Mouse (Mus musculus): Measurements from ENCODE around the gene Fance. TPM values are rescaled to one million over a fixed set of nuclear protein-coding genes. Genes with fewer than 3 reads are reported as not detected.

Fance gene
- 10 to 100 TPM; 21.5 to 26.1 TPM for total RNA-seq (2021)
- long read RNA-seq, experiment 1, partial matches to known transcripts = 1 of 26 reads
- long read RNA-seq, experiment 1, other reads (novel, unspliced or antisense) = 19 of 26 reads
- long read RNA-seq, experiment 2, partial matches to known transcripts = 2 of 17 reads
- long read RNA-seq, experiment 2, other reads (novel, unspliced or antisense) = 12 of 17 reads

GRCm38 (mm10) chr17:28313212-28313879 lies at the start of gene Fance:
Gene Fance (plus strand): TSS chr17:28313519.
- TF ChIP-seq CTCF (IDR thresholded peaks at IDR 0.05) = no peak; the same call in 1 of the 2 replicates
- DNase-seq (ENCODE audit: extremely low spot score in 1 of 2, low spot score in 2 of 2) = peak; percentile 85 to 93
- intact Hi-C loops (cut with DNase I) = no loop called here
- Histone ChIP-seq H3K4me3 (peak within 1 kb of the TSS; percentile 74), H3K27ac (peak within 1 kb of the TSS; percentile 62)

- no peak for DNase-seq (ENCODE audit: extremely low spot score in 1 of 2, low spot score in 2 of 2)
- no peak overlapping the region for H3K4me3 ChIP-seq
- intact Hi-C loops (cut with DNase I) = no loop called here
- no peak for TF ChIP-seq CTCF (IDR thresholded peaks at IDR 0.05)
- no peak overlapping the region for H3K27ac ChIP-seq
Observed at GRCm38 (mm10) chr17:28267251-28267650, 46.1 kb upstream of the Fance start.

- Histone ChIP-seq H3K4me3 (no peak overlapping the region), H3K27ac (no peak overlapping the region)
- intact Hi-C loops (cut with DNase I) = no loop called here
- no peak for DNase-seq (ENCODE audit: extremely low spot score in 1 of 2, low spot score in 2 of 2)
- TF ChIP-seq CTCF (IDR thresholded peaks at IDR 0.05) = no peak
Observed at GRCm38 (mm10) chr17:28270165-28270564, 43.2 kb upstream of the Fance start.

- H3K27ac ChIP-seq = no peak overlapping the region
- intact Hi-C loops (cut with DNase I) = no loop called here
- H3K4me3 ChIP-seq = no peak overlapping the region
- no peak for DNase-seq (ENCODE audit: extremely low spot score in 1 of 2, low spot score in 2 of 2)
- no peak for TF ChIP-seq CTCF (IDR thresholded peaks at IDR 0.05)
Observed at GRCm38 (mm10) chr17:28271537-28272266, 41.6 kb upstream of the Fance start.

GRCm38 (mm10) chr17:28272281-28272680 lies 41.0 kb upstream of the Fance start:
- no peak for DNase-seq (ENCODE audit: extremely low spot score in 1 of 2, low spot score in 2 of 2)
- Histone ChIP-seq H3K4me3 (no peak overlapping the region), H3K27ac (no peak overlapping the region)
- no peak for TF ChIP-seq CTCF (IDR thresholded peaks at IDR 0.05)
- intact Hi-C loops (cut with DNase I) = no loop called here

- intact Hi-C loops (cut with DNase I) = no loop called here
- no peak overlapping the region for H3K27ac ChIP-seq
- no peak overlapping the region for H3K4me3 ChIP-seq
- TF ChIP-seq CTCF (IDR thresholded peaks at IDR 0.05) = no peak
- DNase-seq (ENCODE audit: extremely low spot score in 1 of 2, low spot score in 2 of 2) = no peak
Observed at GRCm38 (mm10) chr17:28272837-28273236, 40.5 kb upstream of the Fance start.

GRCm38 (mm10) chr17:28274739-28275138 lies 38.6 kb upstream of the Fance start:
- no peak for DNase-seq (ENCODE audit: extremely low spot score in 1 of 2, low spot score in 2 of 2)
- Histone ChIP-seq H3K27ac (no peak overlapping the region), H3K4me3 (no peak overlapping the region)
- peak; percentile 51 for TF ChIP-seq CTCF (IDR thresholded peaks at IDR 0.05)
- intact Hi-C loops (cut with DNase I) = no loop called here

- no peak for DNase-seq (ENCODE audit: extremely low spot score in 1 of 2, low spot score in 2 of 2)
- intact Hi-C loops (cut with DNase I) = no loop called here
- TF ChIP-seq CTCF (IDR thresholded peaks at IDR 0.05) = no peak
- no peak overlapping the region for H3K4me3 ChIP-seq
- H3K27ac ChIP-seq = no peak overlapping the region
Observed at GRCm38 (mm10) chr17:28277226-28277625, 36.1 kb upstream of the Fance start.

GRCm38 (mm10) chr17:28277721-28278120 lies 35.6 kb upstream of the Fance start:
- H3K4me3 ChIP-seq = no peak overlapping the region
- no peak for TF ChIP-seq CTCF (IDR thresholded peaks at IDR 0.05)
- no peak for DNase-seq (ENCODE audit: extremely low spot score in 1 of 2, low spot score in 2 of 2)
- intact Hi-C loops (cut with DNase I) = no loop called here
- H3K27ac ChIP-seq = no peak overlapping the region

- Histone ChIP-seq H3K4me3 (no peak overlapping the region), H3K27ac (no peak overlapping the region)
- DNase-seq (ENCODE audit: extremely low spot score in 1 of 2, low spot score in 2 of 2) = no peak
- intact Hi-C loops (cut with DNase I) = no loop called here
- TF ChIP-seq CTCF (IDR thresholded peaks at IDR 0.05) = no peak
Observed at GRCm38 (mm10) chr17:28278156-28278555, 35.2 kb upstream of the Fance start.

GRCm38 (mm10) chr17:28279236-28279635 lies 34.1 kb upstream of the Fance start:
- no peak for DNase-seq (ENCODE audit: extremely low spot score in 1 of 2, low spot score in 2 of 2)
- intact Hi-C loops (cut with DNase I) = no loop called here
- Histone ChIP-seq H3K27ac (no peak overlapping the region), H3K4me3 (no peak overlapping the region)
- TF ChIP-seq CTCF (IDR thresholded peaks at IDR 0.05) = no peak

- intact Hi-C loops (cut with DNase I) = no loop called here
- no peak for TF ChIP-seq CTCF (IDR thresholded peaks at IDR 0.05)
- H3K4me3 ChIP-seq = no peak overlapping the region
- H3K27ac ChIP-seq = no peak overlapping the region
- DNase-seq (ENCODE audit: extremely low spot score in 1 of 2, low spot score in 2 of 2) = no peak
Observed at GRCm38 (mm10) chr17:28279780-28280422, 33.4 kb upstream of the Fance start.
